Mouse (Mus musculus): ENCODE data around the gene Tgfbr2. TPM values are rescaled to one million over a fixed set of nuclear protein-coding genes. Genes with fewer than 3 reads are reported as not detected.

The Tgfbr2 gene
- polyA plus RNA-seq, 1 experiment, result 48.4 TPM

- H3ac ChIP-seq (ENCODE audit: control insufficient read depth, insufficient read length), result no peak overlapping the region
- peaks cover 13% of the 10 kb centered on the region for H3K36me3 ChIP-seq (ENCODE audit: control insufficient read depth, insufficient read depth)
- TF ChIP-seq POLR2AphosphoS2 (IDR thresholded peaks at IDR 0.05; ENCODE audit: insufficient read length, low read depth) (no peak), TCF12 (IDR thresholded peaks at IDR 0.05; ENCODE audit: insufficient read depth, poor library complexity, severe bottlenecking) (no peak), MAX (IDR thresholded peaks at IDR 0.05; ENCODE audit: low read depth) (no peak)
- H3K4me2 ChIP-seq (ENCODE audit: low read depth), result no peak overlapping the region
- H3K4me3 ChIP-seq, result no peak overlapping the region
- no peaks in the 10 kb centered on the region for H3K79me2 ChIP-seq (ENCODE audit: control insufficient read depth, insufficient read depth)
- H3K27me3 ChIP-seq (ENCODE audit: control insufficient read depth, insufficient read depth, insufficient read length), result no peaks in the 10 kb centered on the region
Measured at GRCm38 (mm10) chr9:116119990-116120389, 55.2 kb downstream of the Tgfbr2 start.

GRCm38 (mm10) chr9:116118332-116118872, 56.8 kb downstream of the Tgfbr2 start:
- Histone ChIP-seq H3K4me3 (no peak overlapping the region), H3K79me2 (ENCODE audit: control insufficient read depth, insufficient read depth) (no peaks in the 10 kb centered on the region), H3K36me3 (ENCODE audit: control insufficient read depth, insufficient read depth) (peaks cover 14% of the 10 kb centered on the region), H3K27me3 (ENCODE audit: control insufficient read depth, insufficient read depth, insufficient read length) (no peaks in the 10 kb centered on the region), H3ac (ENCODE audit: control insufficient read depth, insufficient read length) (no peak overlapping the region), H3K4me2 (ENCODE audit: low read depth) (no peak overlapping the region)
- TF ChIP-seq REST (IDR thresholded peaks at IDR 0.05; ENCODE audit: insufficient read depth, insufficient read length), result no peak
- TF ChIP-seq POLR2A (IDR thresholded peaks at IDR 0.05; ENCODE audit: insufficient read length, low read depth), result no peak
- no peak for TF ChIP-seq SRF (IDR thresholded peaks at IDR 0.05; ENCODE audit: control insufficient read depth, insufficient read length, low read depth)
- TF ChIP-seq MAX (IDR thresholded peaks at IDR 0.05; ENCODE audit: low read depth), result no peak
- no peak for TF ChIP-seq TCF12 (IDR thresholded peaks at IDR 0.05; ENCODE audit: insufficient read depth, poor library complexity, severe bottlenecking)
- no peak for TF ChIP-seq CEBPB (IDR thresholded peaks at IDR 0.05; ENCODE audit: insufficient read depth, poor library complexity, severe bottlenecking)
- no peak for TF ChIP-seq E2F4 (IDR thresholded peaks at IDR 0.05; ENCODE audit: insufficient read depth)
- TF ChIP-seq MYOG (IDR thresholded peaks at IDR 0.05; ENCODE audit: control insufficient read depth in 1 of 3, insufficient read depth in 1 of 3, insufficient read length in 2 of 3, low read depth in 2 of 3), result no peak

- Histone ChIP-seq H3ac (ENCODE audit: control insufficient read depth, insufficient read length) (no peak overlapping the region), H3K36me3 (ENCODE audit: control insufficient read depth, insufficient read depth) (peaks cover 9% of the 10 kb centered on the region), H3K4me3 (no peak overlapping the region), H3K4me2 (ENCODE audit: low read depth) (no peak overlapping the region), H3K27me3 (ENCODE audit: control insufficient read depth, insufficient read depth, insufficient read length) (no peaks in the 10 kb centered on the region), H3K79me2 (ENCODE audit: control insufficient read depth, insufficient read depth) (no peaks in the 10 kb centered on the region)
- TF ChIP-seq REST (IDR thresholded peaks at IDR 0.05; ENCODE audit: insufficient read depth, insufficient read length), result no peak
- no peak for TF ChIP-seq MAX (IDR thresholded peaks at IDR 0.05; ENCODE audit: low read depth)
- no peak for TF ChIP-seq MYOD1 (IDR thresholded peaks at IDR 0.05; ENCODE audit: control insufficient read depth in 1 of 3, insufficient read length in 2 of 3, low read depth in 2 of 3)
- TF ChIP-seq E2F4 (IDR thresholded peaks at IDR 0.05; ENCODE audit: insufficient read depth), result no peak
- no peak for TF ChIP-seq POLR2AphosphoS2 (IDR thresholded peaks at IDR 0.05; ENCODE audit: insufficient read length, low read depth)
- no peak for TF ChIP-seq USF1 (IDR thresholded peaks at IDR 0.05; ENCODE audit: low read depth)
- no peak for TF ChIP-seq POLR2A (IDR thresholded peaks at IDR 0.05; ENCODE audit: insufficient read length, low read depth)
- TF ChIP-seq TCF3 (IDR thresholded peaks at IDR 0.05; ENCODE audit: insufficient read length, low read depth), result no peak
- no peak for TF ChIP-seq SRF (IDR thresholded peaks at IDR 0.05; ENCODE audit: control insufficient read depth, insufficient read length, low read depth)
- no peak for TF ChIP-seq CEBPB (IDR thresholded peaks at IDR 0.05; ENCODE audit: insufficient read depth, poor library complexity, severe bottlenecking)
- TF ChIP-seq TCF12 (IDR thresholded peaks at IDR 0.05; ENCODE audit: insufficient read depth, poor library complexity, severe bottlenecking), result no peak
- no peak for TF ChIP-seq MYOG (IDR thresholded peaks at IDR 0.05; ENCODE audit: control insufficient read depth in 1 of 3, insufficient read depth in 1 of 3, insufficient read length in 2 of 3, low read depth in 2 of 3)
Measured at GRCm38 (mm10) chr9:116115875-116116274, 59.3 kb downstream of the Tgfbr2 start.

GRCm38 (mm10) chr9:116114339-116114738, 60.8 kb downstream of the Tgfbr2 start:
- H3K36me3 ChIP-seq (ENCODE audit: control insufficient read depth, insufficient read depth), result peaks cover 18% of the 10 kb centered on the region

More at GRCm38 (mm10) chr9:116114339-116114738, 60.8 kb downstream of the Tgfbr2 start:
- no peak overlapping the region for H3K4me2 ChIP-seq (ENCODE audit: low read depth)
- no peak overlapping the region for H3ac ChIP-seq (ENCODE audit: control insufficient read depth, insufficient read length)
- H3K79me2 ChIP-seq (ENCODE audit: control insufficient read depth, insufficient read depth), result no peaks in the 10 kb centered on the region
- TF ChIP-seq MYOD1 (IDR thresholded peaks at IDR 0.05; ENCODE audit: control insufficient read depth in 1 of 3, insufficient read length in 2 of 3, low read depth in 2 of 3), result no peak
- no peak for TF ChIP-seq TCF3 (IDR thresholded peaks at IDR 0.05; ENCODE audit: insufficient read length, low read depth)
- no peak for TF ChIP-seq MYOG (IDR thresholded peaks at IDR 0.05; ENCODE audit: control insufficient read depth in 1 of 3, insufficient read depth in 1 of 3, insufficient read length in 2 of 3, low read depth in 2 of 3)
- no peak for TF ChIP-seq SRF (IDR thresholded peaks at IDR 0.05; ENCODE audit: control insufficient read depth, insufficient read length, low read depth)
- TF ChIP-seq E2F4 (IDR thresholded peaks at IDR 0.05; ENCODE audit: insufficient read depth), result no peak
- no peak for TF ChIP-seq POLR2AphosphoS2 (IDR thresholded peaks at IDR 0.05; ENCODE audit: insufficient read length, low read depth)
- no peak for TF ChIP-seq USF1 (IDR thresholded peaks at IDR 0.05; ENCODE audit: low read depth)
- TF ChIP-seq CEBPB (IDR thresholded peaks at IDR 0.05; ENCODE audit: insufficient read depth, poor library complexity, severe bottlenecking), result no peak
- TF ChIP-seq TCF12 (IDR thresholded peaks at IDR 0.05; ENCODE audit: insufficient read depth, poor library complexity, severe bottlenecking), result no peak
- no peak for TF ChIP-seq REST (IDR thresholded peaks at IDR 0.05; ENCODE audit: insufficient read depth, insufficient read length)
- no peak for TF ChIP-seq POLR2A (IDR thresholded peaks at IDR 0.05; ENCODE audit: insufficient read length, low read depth)
- no peak for TF ChIP-seq MAX (IDR thresholded peaks at IDR 0.05; ENCODE audit: low read depth)
- no peak overlapping the region for H3K4me3 ChIP-seq
- H3K27me3 ChIP-seq (ENCODE audit: control insufficient read depth, insufficient read depth, insufficient read length), result no peaks in the 10 kb centered on the region
